Mouse (Mus musculus): Measurements from ENCODE around the gene Zswim9. TPM values are rescaled to one million over a fixed set of nuclear protein-coding genes. Genes with fewer than 3 reads are reported as not detected.
"Not testable (repeated sequence)": the region's sequence is repeated elsewhere in the genome, so short reads cannot be mapped to it uniquely, and the experiment has no call there.

Zswim9 gene
- polyA plus RNA-seq, 1 experiment, result not detected

DNA sequence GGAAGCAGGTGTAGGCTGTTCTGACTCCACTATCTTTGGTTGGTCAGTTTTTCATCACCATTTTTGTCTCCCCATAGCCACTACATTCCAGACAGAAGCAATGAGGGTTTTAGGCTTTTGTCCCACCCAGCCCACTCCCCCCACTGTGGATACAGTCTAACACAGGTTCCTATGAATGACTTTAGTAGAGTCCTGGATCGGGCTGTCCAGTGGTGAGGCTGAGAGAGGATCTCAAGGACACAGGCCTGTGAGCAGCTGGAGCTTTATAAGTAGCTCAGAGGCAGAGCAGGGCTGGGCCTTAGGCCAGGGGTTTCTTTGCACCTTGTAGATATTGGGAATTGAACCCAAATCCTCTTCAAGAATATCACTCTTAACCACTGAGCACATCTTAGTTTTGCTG is 23.1 kb upstream of the Zswim9 start:
- Histone ChIP-seq H3K4me1 (ENCODE audit: control insufficient read depth, insufficient read depth, low read length) (no peaks in the 10 kb centered on the region), H3K27ac (ENCODE audit: insufficient read depth, low read depth, low read length) (no peak overlapping the region), H3K4me3 (ENCODE audit: insufficient read depth, low read depth, low read length) (no peak overlapping the region)
- TF ChIP-seq POLR2A (IDR thresholded peaks at IDR 0.05; ENCODE audit: insufficient read depth, low read depth, low read length), result no peak
- 100% methylated on average over 1 of the region's 1 CpGs for WGBS

DNA sequence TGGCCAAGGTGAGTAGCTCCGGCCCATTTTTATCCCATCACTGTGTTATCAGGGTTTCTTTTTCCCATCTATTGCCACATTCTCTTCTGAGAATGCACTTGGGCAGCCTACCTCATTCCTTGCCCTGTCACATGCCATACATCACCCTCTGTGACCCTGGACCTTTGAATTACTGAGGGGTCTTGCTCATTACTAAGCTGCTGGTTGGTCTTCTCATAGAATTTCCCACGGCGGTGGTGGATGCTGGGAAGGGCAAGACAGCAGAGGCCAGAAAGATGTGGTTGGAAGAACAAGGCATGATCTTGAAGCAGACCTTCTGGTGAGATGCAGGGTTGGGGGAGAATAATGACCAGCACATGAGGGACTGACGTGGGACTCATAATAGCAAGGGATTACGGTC is 20.3 kb upstream of the Zswim9 start:
- 96% methylated on average over 5 of the region's 5 CpGs for WGBS
- TF ChIP-seq POLR2A (IDR thresholded peaks at IDR 0.05; ENCODE audit: insufficient read depth, low read depth, low read length), result no peak
- no peak for TF ChIP-seq CTCF (IDR thresholded peaks at IDR 0.05; ENCODE audit: insufficient read depth, low read depth, low read length)
- H3K27ac ChIP-seq (ENCODE audit: insufficient read depth, low read depth, low read length), result no peak overlapping the region
- no peaks in the 10 kb centered on the region for H3K4me1 ChIP-seq (ENCODE audit: control insufficient read depth, insufficient read depth, low read length)
- no peak overlapping the region for H3K4me3 ChIP-seq (ENCODE audit: insufficient read depth, low read depth, low read length)

DNA sequence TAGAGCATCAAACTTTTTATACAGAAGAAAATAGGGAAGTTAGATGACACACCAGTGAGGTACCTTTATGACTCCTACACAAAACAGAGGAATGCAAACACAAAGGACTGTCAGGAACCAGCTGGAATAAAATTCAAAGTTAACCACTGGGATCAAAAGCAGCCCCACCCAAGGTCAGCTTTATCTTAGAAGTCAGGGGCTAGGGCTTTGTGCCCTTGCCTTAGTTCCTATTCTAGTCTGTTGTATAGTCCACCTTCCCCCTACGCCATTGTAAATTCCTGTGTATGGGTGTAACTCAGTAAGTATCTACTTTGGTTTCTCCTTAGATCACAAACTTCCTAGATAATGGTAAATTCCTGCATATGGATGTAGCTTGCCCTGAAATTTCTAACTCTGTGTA is 19.1 kb upstream of the Zswim9 start:
- TF ChIP-seq CTCF (IDR thresholded peaks at IDR 0.05; ENCODE audit: insufficient read depth, low read depth, low read length), result no peak
- no peak for TF ChIP-seq POLR2A (IDR thresholded peaks at IDR 0.05; ENCODE audit: insufficient read depth, low read depth, low read length)
- H3K4me3 ChIP-seq (ENCODE audit: insufficient read depth, low read depth, low read length), result no peak overlapping the region
- H3K4me1 ChIP-seq (ENCODE audit: control insufficient read depth, insufficient read depth, low read length), result no peaks in the 10 kb centered on the region
- 92% methylated on average over 1 of the region's 1 CpGs for WGBS
- no peak overlapping the region for H3K27ac ChIP-seq (ENCODE audit: insufficient read depth, low read depth, low read length)

DNA sequence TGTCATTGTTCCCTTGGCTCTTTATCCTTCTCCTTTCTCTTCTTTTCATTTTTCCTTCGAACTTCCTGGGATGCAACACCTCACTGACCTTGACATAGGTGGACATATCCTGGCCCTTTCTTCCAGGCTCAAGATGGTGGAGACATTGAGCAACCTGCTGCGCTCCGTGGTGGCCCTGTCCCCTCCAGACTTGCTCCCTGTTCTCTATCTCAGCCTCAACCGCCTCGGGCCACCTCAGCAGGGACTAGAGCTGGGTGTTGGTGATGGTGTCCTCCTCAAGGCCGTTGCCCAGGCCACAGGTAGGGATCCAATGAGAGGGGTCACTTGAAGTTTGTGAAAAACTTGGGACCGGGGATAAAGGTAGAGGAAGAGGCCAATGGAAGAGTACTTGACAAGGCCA is 16.7 kb upstream of the Zswim9 start:
- Histone ChIP-seq H3K4me1 (ENCODE audit: control insufficient read depth, insufficient read depth, low read length) (no peaks in the 10 kb centered on the region), H3K4me3 (ENCODE audit: insufficient read depth, low read depth, low read length) (no peak overlapping the region), H3K27ac (ENCODE audit: insufficient read depth, low read depth, low read length) (no peak overlapping the region)
- 97% methylated on average over 7 of the region's 7 CpGs for WGBS
- TF ChIP-seq POLR2A (IDR thresholded peaks at IDR 0.05; ENCODE audit: insufficient read depth, low read depth, low read length) (no peak), CTCF (IDR thresholded peaks at IDR 0.05; ENCODE audit: insufficient read depth, low read depth, low read length) (no peak)

DNA sequence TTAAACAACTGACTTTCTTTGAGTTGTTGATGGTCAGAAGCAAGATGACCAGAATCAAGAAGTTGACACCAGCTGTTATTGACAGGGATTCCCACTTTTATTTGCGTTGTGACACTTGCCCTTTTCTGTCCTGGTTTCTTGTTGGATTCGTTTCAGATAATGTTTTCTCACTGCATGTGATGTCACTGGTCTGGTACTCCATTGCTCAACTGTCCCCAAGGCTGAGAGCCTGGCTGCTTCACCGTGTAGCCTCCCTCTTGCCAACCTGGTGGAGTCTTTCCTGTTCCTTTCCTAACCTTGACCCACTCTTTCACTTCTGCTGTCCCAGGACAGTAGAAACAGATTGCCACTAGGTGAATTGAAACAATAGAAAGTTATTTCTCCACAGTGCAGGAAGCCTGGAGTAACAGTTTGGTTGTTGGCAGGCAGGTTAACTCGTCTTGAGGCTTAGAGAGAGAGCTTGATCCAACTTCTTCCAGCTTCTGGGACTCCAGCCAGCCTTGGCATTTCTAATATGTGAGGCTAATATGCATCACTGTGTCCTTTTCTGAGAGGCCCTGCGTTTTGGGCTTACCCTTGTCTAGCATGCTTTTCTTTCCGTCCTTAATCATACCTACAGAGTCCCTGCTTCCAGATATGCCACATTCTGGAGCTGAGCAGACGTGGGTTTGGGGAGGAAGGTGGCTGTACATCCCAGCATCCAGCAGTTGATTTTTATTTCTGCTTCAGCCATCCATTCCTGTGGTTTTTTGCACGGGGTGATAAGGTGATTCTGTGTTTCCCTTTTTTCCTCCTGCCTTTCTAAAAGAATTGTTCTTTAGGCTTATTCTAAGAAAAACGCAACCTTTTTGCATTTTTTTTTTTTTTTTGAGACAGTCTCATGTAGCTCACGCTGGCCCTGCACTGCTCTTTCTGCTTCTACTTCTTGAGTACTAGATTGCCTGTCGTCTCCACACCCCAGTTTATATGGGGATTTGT is 15.6 kb upstream of the Zswim9 start:
- no peak for TF ChIP-seq CTCF (IDR thresholded peaks at IDR 0.05; ENCODE audit: insufficient read depth, low read depth, low read length)
- TF ChIP-seq POLR2A (IDR thresholded peaks at IDR 0.05; ENCODE audit: insufficient read depth, low read depth, low read length), result no peak
- Histone ChIP-seq H3K4me1 (ENCODE audit: control insufficient read depth, insufficient read depth, low read length) (0 out of 2 replicates have a peak, but pooled peaks cover 1% of the 10 kb centered on the region), H3K27ac (ENCODE audit: insufficient read depth, low read depth, low read length) (no peak overlapping the region), H3K4me3 (ENCODE audit: insufficient read depth, low read depth, low read length) (no peak overlapping the region)
- 68% methylated on average over 11 of the region's 11 CpGs for WGBS

DNA sequence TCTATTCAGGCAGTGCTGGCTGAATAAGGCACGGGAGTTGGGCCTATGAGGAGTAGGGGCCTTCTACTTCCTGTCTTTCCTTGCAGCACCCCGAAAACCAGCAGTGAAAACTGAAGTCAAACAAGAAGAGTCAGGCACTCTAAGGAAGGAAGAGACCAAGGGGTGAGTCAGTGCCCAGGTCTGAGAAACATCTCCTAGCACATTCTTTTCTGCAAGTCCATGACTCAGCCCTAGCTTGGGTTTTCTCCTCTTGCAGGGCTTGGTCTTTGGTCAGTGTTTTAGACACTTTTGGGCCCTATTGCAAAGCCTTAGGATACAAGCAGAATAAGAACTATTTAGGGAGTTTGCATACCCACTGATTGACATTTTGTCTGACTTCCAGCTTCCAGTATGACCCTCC is 12.8 kb upstream of the Zswim9 start:
- H3K27ac ChIP-seq (ENCODE audit: insufficient read depth, low read depth, low read length), result no peak overlapping the region
- WGBS, result 60% methylated on average over 2 of the region's 2 CpGs

DNA sequence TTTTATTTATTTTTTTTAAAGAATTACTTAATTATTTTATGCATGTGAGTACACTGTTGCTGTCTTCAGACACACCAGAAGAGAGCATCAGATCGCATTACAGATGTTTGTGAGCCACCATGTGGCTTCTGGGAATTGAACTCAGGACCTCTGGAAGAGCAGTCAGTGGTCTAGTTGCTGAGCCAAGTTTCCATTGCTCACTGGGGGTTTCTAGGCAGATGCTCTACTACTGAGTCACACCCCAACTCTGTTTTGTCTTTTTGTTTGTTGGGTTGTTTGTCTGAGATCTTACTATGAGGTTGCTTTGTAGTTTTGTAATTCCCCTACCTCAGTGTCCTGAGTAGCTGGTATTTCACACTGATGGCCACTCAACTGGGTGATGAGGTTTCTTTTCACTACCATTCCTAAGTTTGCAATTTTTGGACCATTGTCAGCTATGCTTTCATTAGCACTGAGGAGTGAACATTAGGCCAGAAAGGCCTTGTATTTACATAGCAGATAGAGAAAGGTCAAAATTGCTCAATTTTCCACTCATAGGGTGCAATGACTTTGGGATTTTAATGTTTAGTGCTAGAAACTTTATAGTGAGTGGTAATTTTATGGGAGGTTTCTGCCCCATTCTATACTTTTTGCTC is 11.6 kb upstream of the Zswim9 start:
- H3K27ac ChIP-seq (ENCODE audit: insufficient read depth, low read depth, low read length), result no peak overlapping the region
- 85% methylated on average over 1 of the region's 1 CpGs for WGBS
- TF ChIP-seq CTCF (IDR thresholded peaks at IDR 0.05; ENCODE audit: insufficient read depth, low read depth, low read length) (no peak), POLR2A (IDR thresholded peaks at IDR 0.05; ENCODE audit: insufficient read depth, low read depth, low read length) (no peak)

More for the DNA sequence above, 12.8 kb upstream of the Zswim9 start:
- Histone ChIP-seq H3K4me3 (ENCODE audit: insufficient read depth, low read depth, low read length) (no peak overlapping the region), H3K4me1 (ENCODE audit: control insufficient read depth, insufficient read depth, low read length) (0 out of 2 replicates have a peak, but pooled peaks cover 2% of the 10 kb centered on the region)
- TF ChIP-seq POLR2A (IDR thresholded peaks at IDR 0.05; ENCODE audit: insufficient read depth, low read depth, low read length), result no peak

DNA sequence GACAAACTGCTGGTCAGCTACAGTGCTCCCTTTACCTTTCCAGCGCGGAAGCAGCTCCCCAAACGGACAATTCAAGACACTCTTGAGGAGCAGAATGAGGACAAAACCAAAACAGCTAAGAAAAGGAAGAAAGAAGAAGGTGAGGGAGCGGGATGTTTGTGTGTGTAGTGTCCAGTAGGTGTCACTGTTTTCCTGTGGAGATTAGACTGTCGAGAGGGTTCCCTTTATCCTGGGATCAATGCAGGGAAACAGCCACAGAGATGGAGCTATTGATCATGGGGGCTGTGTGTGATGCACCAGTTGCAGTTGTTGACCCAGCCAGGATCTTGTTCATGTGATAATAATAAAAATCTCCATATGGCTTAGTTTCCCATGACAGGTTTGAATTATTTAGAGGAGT is 10.1 kb upstream of the Zswim9 start:
- H3K4me1 ChIP-seq (ENCODE audit: control insufficient read depth, insufficient read depth, low read length), result 0 out of 2 replicates have a peak, but pooled peaks cover 2% of the 10 kb centered on the region
- H3K27ac ChIP-seq (ENCODE audit: insufficient read depth, low read depth, low read length), result 0 out of 2 replicates have a peak overlapping the region, but pooled peaks have one; percentile 1
- H3K4me3 ChIP-seq (ENCODE audit: insufficient read depth, low read depth, low read length), result no peak overlapping the region
- TF ChIP-seq POLR2A (IDR thresholded peaks at IDR 0.05; ENCODE audit: insufficient read depth, low read depth, low read length) (no peak), CTCF (IDR thresholded peaks at IDR 0.05; ENCODE audit: insufficient read depth, low read depth, low read length) (no peak)
- WGBS, result 42% methylated on average over 5 of the region's 5 CpGs

More for the DNA sequence above, 11.6 kb upstream of the Zswim9 start:
- Histone ChIP-seq H3K4me3 (ENCODE audit: insufficient read depth, low read depth, low read length) (no peak overlapping the region), H3K4me1 (ENCODE audit: control insufficient read depth, insufficient read depth, low read length) (0 out of 2 replicates have a peak, but pooled peaks cover 2% of the 10 kb centered on the region)

DNA sequence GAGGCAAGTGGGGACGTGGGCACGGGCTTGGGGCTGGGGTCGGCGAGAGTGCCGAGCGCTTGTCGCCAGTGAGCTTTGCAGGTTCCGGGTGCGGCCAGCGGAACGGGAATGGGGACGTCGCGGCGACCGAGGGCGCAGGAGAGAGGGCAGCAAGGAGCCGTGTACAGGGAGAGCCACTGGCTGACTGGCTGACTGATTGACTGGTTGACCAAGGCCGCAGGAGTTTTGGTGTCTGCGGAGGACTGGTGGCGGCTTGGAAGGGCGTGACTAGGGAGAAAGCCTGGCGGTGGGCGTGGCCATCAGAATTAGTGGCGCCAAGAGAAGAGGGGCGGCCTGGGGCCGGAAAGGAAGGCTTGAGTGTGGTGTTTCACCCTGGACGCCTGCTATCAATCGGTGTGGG is 436 bp upstream of the Zswim9 start:
- not testable (repeated sequence) for H3K27ac ChIP-seq (ENCODE audit: insufficient read depth, low read depth, low read length); H3K4me1 ChIP-seq (ENCODE audit: control insufficient read depth, insufficient read depth, low read length)
- 2% methylated on average over 20 of the region's 29 CpGs for WGBS
- H3K4me3 ChIP-seq (ENCODE audit: insufficient read depth, low read depth, low read length), result peak overlapping the region; percentile 68

Data from olfactory bulb, adult 2 months (tissue).